Comparison of ENCODE assay signal across 8 mouse cellular contexts in genomic region chr2:154300496-154300895, GRCm38 (mm10). TPM values are rescaled to one million over a fixed set of nuclear protein-coding genes. Genes with fewer than 3 reads are reported as not detected.
DNase-seq lines count a peak whose midpoint lies in the region; ATAC-seq and TF ChIP-seq lines count a peak whose summit lies in the region.

No protein-coding gene starts in this region.

- DNase-seq in hindbrain, embryonic 11.5 days (ENCODE audit: low spot score): peak; percentile 85
- peak; percentile 65 for DNase-seq in brain, adult 2 months (ENCODE audit: low read depth, low spot score)
- DNase-seq in fibroblast of lung, adult 2 months (ENCODE audit: low read depth): peak; percentile 20
- peak; percentile 74 for DNase-seq in hindbrain, postnatal 0 days (ENCODE audit: low spot score)
- peak; percentile 25 to 35 for DNase-seq in layer of hippocampus, postnatal 36 days
- peak; percentile 86 for DNase-seq in lung, postnatal 36 days
- DNase-seq in spleen, adult 12 weeks (ENCODE audit: low spot score): peak; percentile 50

- H3K9ac ChIP-seq in hindbrain, embryonic 11.5 days (ENCODE audit: low read depth, low read length): no peak overlapping the region
- H3K9ac ChIP-seq in hindbrain, embryonic 16.5 days (ENCODE audit: low read depth, low read length): no peak overlapping the region
- no peak overlapping the region for H3K9ac ChIP-seq in hindbrain, postnatal 0 days (replicated peaks; ENCODE audit: low read length)

- no peak overlapping the region for H3K4me2 ChIP-seq in hindbrain, embryonic 11.5 days (replicated peaks; ENCODE audit: low read depth, low read length)
- no peak overlapping the region for H3K4me2 ChIP-seq in hindbrain, embryonic 16.5 days (ENCODE audit: low read length)
- H3K4me2 ChIP-seq in hindbrain, postnatal 0 days (ENCODE audit: low read depth, low read length): no peak overlapping the region

- no peak overlapping the region for H3K4me3 ChIP-seq in hindbrain, embryonic 11.5 days (ENCODE audit: low read depth, low read length)
- no peak overlapping the region for H3K4me3 ChIP-seq in hindbrain, embryonic 16.5 days (ENCODE audit: low read length)
- H3K4me3 ChIP-seq in hindbrain, postnatal 0 days (ENCODE audit: low read length): no peak overlapping the region

- 7% methylated on average over 1 of the region's 1 CpGs for WGBS in hindbrain, embryonic 11.5 days
- WGBS in hindbrain, embryonic 16.5 days: 9% methylated on average over 1 of the region's 1 CpGs
- WGBS in hindbrain, postnatal 0 days: 25% methylated on average over 1 of the region's 1 CpGs

- no peaks in the 10 kb centered on the region for H3K4me1 ChIP-seq in hindbrain, embryonic 11.5 days (replicated peaks; ENCODE audit: control insufficient read depth, insufficient read depth, low read length)
- no peaks in the 10 kb centered on the region for H3K4me1 ChIP-seq in hindbrain, embryonic 16.5 days (ENCODE audit: control insufficient read depth, insufficient read depth, low read depth, low read length)
- H3K4me1 ChIP-seq in hindbrain, postnatal 0 days (ENCODE audit: insufficient read depth, low read length): no peaks in the 10 kb centered on the region

- no peaks in the 10 kb centered on the region for H3K36me3 ChIP-seq in hindbrain, embryonic 11.5 days (ENCODE audit: control insufficient read depth, insufficient read depth, low read length)
- H3K36me3 ChIP-seq in hindbrain, embryonic 16.5 days (ENCODE audit: control insufficient read depth, insufficient read depth, low read length): no peaks in the 10 kb centered on the region
- H3K36me3 ChIP-seq in hindbrain, postnatal 0 days (ENCODE audit: insufficient read depth, low read length): no peaks in the 10 kb centered on the region

- H3K27ac ChIP-seq in hindbrain, embryonic 11.5 days (ENCODE audit: low read depth, low read length): no peak overlapping the region
- H3K27ac ChIP-seq in hindbrain, embryonic 16.5 days (ENCODE audit: low read depth, low read length): no peak overlapping the region
- H3K27ac ChIP-seq in hindbrain, postnatal 0 days: no peak overlapping the region

- H3K9me3 ChIP-seq in hindbrain, embryonic 11.5 days (ENCODE audit: control insufficient read depth, low read length): no peaks in the 10 kb centered on the region
- no peaks in the 10 kb centered on the region for H3K9me3 ChIP-seq in hindbrain, embryonic 16.5 days (ENCODE audit: control insufficient read depth, low read length)
- no peaks in the 10 kb centered on the region for H3K9me3 ChIP-seq in hindbrain, postnatal 0 days (ENCODE audit: low read length)

- TF ChIP-seq CTCF in hindbrain, postnatal 0 days (IDR thresholded peaks at IDR 0.05; ENCODE audit: low read depth): peak; percentile 82

- H3K27me3 ChIP-seq in hindbrain, embryonic 11.5 days (ENCODE audit: control insufficient read depth, insufficient read depth, low read length): no peaks in the 10 kb centered on the region
- no peaks in the 10 kb centered on the region for H3K27me3 ChIP-seq in hindbrain, embryonic 16.5 days (replicated peaks; ENCODE audit: control insufficient read depth, insufficient read depth, low read length)
- H3K27me3 ChIP-seq in hindbrain, postnatal 0 days (ENCODE audit: insufficient read depth, low read length): no peaks in the 10 kb centered on the region

- peak; percentile 64; the same call in 1 of the 2 replicates for ATAC-seq in hindbrain, embryonic 11.5 days (ENCODE audit: low FRiP score)
- no peak for ATAC-seq in hindbrain, embryonic 16.5 days
- ATAC-seq in hindbrain, postnatal 0 days: no peak

RNA-seq across cellular contexts. Expression of gene Bpifb9b, which starts 6.5 kb away (rescaled TPM):
- polyA plus RNA-seq in hindbrain, embryonic 11.5 days (2014; fragmentation: Nextera tagmentation; extraction: Ambion mirVana): not detected in 2 replicates
- not detected in 2 replicates for polyA plus RNA-seq in hindbrain, embryonic 16.5 days (2015; fragmentation: Nextera tagmentation; extraction: Ambion mirVana)
- 0.11 and 0.68 TPM in 2 replicates for total RNA-seq in hindbrain, postnatal 0 days (2014; rRNA removed)
- 0.16 and 0.29 TPM in 2 replicates for polyA plus RNA-seq in hindbrain, postnatal 0 days (2015; fragmentation: Nextera tagmentation; extraction: Ambion mirVana)
- not detected for total RNA-seq in layer of hippocampus, postnatal 36 days (2021)

RNA-seq across cellular contexts. Expression of gene Bpifb9a, which starts 42.8 kb away (rescaled TPM):
- not detected in 2 replicates for polyA plus RNA-seq in hindbrain, embryonic 11.5 days (2014; fragmentation: Nextera tagmentation; extraction: Ambion mirVana)
- not detected in 2 replicates for polyA plus RNA-seq in hindbrain, embryonic 16.5 days (2015; fragmentation: Nextera tagmentation; extraction: Ambion mirVana)
- total RNA-seq in hindbrain, postnatal 0 days (2014; rRNA removed): not detected in 2 replicates
- 0.44 TPM in 1 of 2 replicates, not detected in the other for polyA plus RNA-seq in hindbrain, postnatal 0 days (2015; fragmentation: Nextera tagmentation; extraction: Ambion mirVana)
- total RNA-seq in layer of hippocampus, postnatal 36 days (2021): not detected

Comparison
In these comparisons a context has a peak if more than half of its experiments do, and no peak if none do; other contexts are left out.
1. DNase-seq: peak in every context shown above with its lines; median percentile 86 in lung, postnatal 36 days; 85 in hindbrain, embryonic 11.5 days; 74 in hindbrain, postnatal 0 days; 65 in brain, adult 2 months; 50 in spleen, adult 12 weeks; 30 in layer of hippocampus, postnatal 36 days; 20 in fibroblast of lung, adult 2 months.